Mouse (Mus musculus): ENCODE measurements around the gene Npnt. TPM values are rescaled to one million over a fixed set of nuclear protein-coding genes. Genes with fewer than 3 reads are reported as not detected.

The Npnt gene
- polyA plus RNA-seq, 1 experiment from 2014 or later = 3.0 TPM

GRCm38 (mm10) chr3:132944193-132944592 is 5.9 kb downstream of the Npnt start:
- H3K27ac ChIP-seq (ENCODE audit: low read length) = no peak overlapping the region
- no peaks in the 10 kb centered on the region for H3K9me3 ChIP-seq (replicated peaks; ENCODE audit: control insufficient read depth, low read length)
- no peaks in the 10 kb centered on the region for H3K36me3 ChIP-seq (ENCODE audit: control insufficient read depth, insufficient read depth)
- H3K4me2 ChIP-seq (ENCODE audit: low read depth, low read length) = no peak overlapping the region
- WGBS (ENCODE audit: insufficient replicate concordance) = 58% methylated on average over 7 of the region's 7 CpGs
- ATAC-seq (ENCODE audit: low read depth) = no peak
- H3K4me1 ChIP-seq (ENCODE audit: control insufficient read depth, low read depth, low read length) = peaks cover 2% of the 10 kb centered on the region
- H3K27me3 ChIP-seq (ENCODE audit: control insufficient read depth, insufficient read depth, low read depth, low read length) = peaks cover 17% of the 10 kb centered on the region
- H3K4me3 ChIP-seq (ENCODE audit: low read depth, low read length) = no peak overlapping the region
- no peak overlapping the region for H3K9ac ChIP-seq (ENCODE audit: low read depth, low read length)

- peaks cover 5% of the 10 kb centered on the region for H3K27me3 ChIP-seq (ENCODE audit: control insufficient read depth, insufficient read depth, low read depth, low read length)
- H3K36me3 ChIP-seq (ENCODE audit: control insufficient read depth, insufficient read depth) = no peaks in the 10 kb centered on the region
- no peak overlapping the region for H3K27ac ChIP-seq (ENCODE audit: low read length)
- no peaks in the 10 kb centered on the region for H3K9me3 ChIP-seq (replicated peaks; ENCODE audit: control insufficient read depth, low read length)
- no peak overlapping the region for H3K4me3 ChIP-seq (ENCODE audit: low read depth, low read length)
- no peaks in the 10 kb centered on the region for H3K4me1 ChIP-seq (ENCODE audit: control insufficient read depth, low read depth, low read length)
- no peak overlapping the region for H3K4me2 ChIP-seq (ENCODE audit: low read depth, low read length)
- ATAC-seq (ENCODE audit: low read depth) = no peak
- 67% methylated on average over 6 of the region's 6 CpGs for WGBS (ENCODE audit: insufficient replicate concordance)
- no peak overlapping the region for H3K9ac ChIP-seq (ENCODE audit: low read depth, low read length)
Measured at GRCm38 (mm10) chr3:132942778-132943177, 7.3 kb downstream of the Npnt start.

GRCm38 (mm10) chr3:132940181-132940990 is 9.7 kb downstream of the Npnt start:
- WGBS (ENCODE audit: insufficient replicate concordance) = 60% methylated on average over 10 of the region's 10 CpGs
- no peak overlapping the region for H3K4me2 ChIP-seq (ENCODE audit: low read depth, low read length)
- H3K4me3 ChIP-seq (ENCODE audit: low read depth, low read length) = no peak overlapping the region
- H3K9me3 ChIP-seq (replicated peaks; ENCODE audit: control insufficient read depth, low read length) = no peaks in the 10 kb centered on the region
- H3K27ac ChIP-seq (ENCODE audit: low read length) = no peak overlapping the region
- no peaks in the 10 kb centered on the region for H3K27me3 ChIP-seq (ENCODE audit: control insufficient read depth, insufficient read depth, low read depth, low read length)
- no peaks in the 10 kb centered on the region for H3K36me3 ChIP-seq (ENCODE audit: control insufficient read depth, insufficient read depth)
- no peak for ATAC-seq (ENCODE audit: low read depth)
- H3K9ac ChIP-seq (ENCODE audit: low read depth, low read length) = no peak overlapping the region
- no peaks in the 10 kb centered on the region for H3K4me1 ChIP-seq (ENCODE audit: control insufficient read depth, low read depth, low read length)

GRCm38 (mm10) chr3:132939006-132939405 is 11.1 kb downstream of the Npnt start:
- Histone ChIP-seq H3K9me3 (replicated peaks; ENCODE audit: control insufficient read depth, low read length) (no peaks in the 10 kb centered on the region), H3K27me3 (ENCODE audit: control insufficient read depth, insufficient read depth, low read depth, low read length) (no peaks in the 10 kb centered on the region), H3K4me2 (ENCODE audit: low read depth, low read length) (no peak overlapping the region), H3K9ac (ENCODE audit: low read depth, low read length) (no peak overlapping the region), H3K4me3 (ENCODE audit: low read depth, low read length) (no peak overlapping the region), H3K36me3 (ENCODE audit: control insufficient read depth, insufficient read depth) (no peaks in the 10 kb centered on the region), H3K4me1 (ENCODE audit: control insufficient read depth, low read depth, low read length) (no peaks in the 10 kb centered on the region), H3K27ac (ENCODE audit: low read length) (no peak overlapping the region)
- ATAC-seq (ENCODE audit: low read depth) = no peak
- WGBS (ENCODE audit: insufficient replicate concordance) = 75% methylated on average over 8 of the region's 8 CpGs

- ATAC-seq (ENCODE audit: low read depth) = no peak
- Histone ChIP-seq H3K4me1 (ENCODE audit: control insufficient read depth, low read depth, low read length) (no peaks in the 10 kb centered on the region), H3K4me3 (ENCODE audit: low read depth, low read length) (no peak overlapping the region), H3K36me3 (ENCODE audit: control insufficient read depth, insufficient read depth) (no peaks in the 10 kb centered on the region), H3K9ac (ENCODE audit: low read depth, low read length) (no peak overlapping the region), H3K4me2 (ENCODE audit: low read depth, low read length) (no peak overlapping the region), H3K27me3 (ENCODE audit: control insufficient read depth, insufficient read depth, low read depth, low read length) (no peaks in the 10 kb centered on the region), H3K27ac (ENCODE audit: low read length) (no peak overlapping the region), H3K9me3 (replicated peaks; ENCODE audit: control insufficient read depth, low read length) (no peaks in the 10 kb centered on the region)
- 57% methylated on average over 2 of the region's 2 CpGs for WGBS (ENCODE audit: insufficient replicate concordance)
Measured at GRCm38 (mm10) chr3:132934649-132935048, 15.4 kb downstream of the Npnt start.

- Histone ChIP-seq H3K4me3 (ENCODE audit: low read depth, low read length) (no peak overlapping the region), H3K4me1 (ENCODE audit: control insufficient read depth, low read depth, low read length) (no peaks in the 10 kb centered on the region), H3K9ac (ENCODE audit: low read depth, low read length) (no peak overlapping the region), H3K27ac (ENCODE audit: low read length) (no peak overlapping the region), H3K27me3 (ENCODE audit: control insufficient read depth, insufficient read depth, low read depth, low read length) (no peaks in the 10 kb centered on the region), H3K9me3 (replicated peaks; ENCODE audit: control insufficient read depth, low read length) (no peaks in the 10 kb centered on the region), H3K36me3 (ENCODE audit: control insufficient read depth, insufficient read depth) (no peaks in the 10 kb centered on the region), H3K4me2 (ENCODE audit: low read depth, low read length) (no peak overlapping the region)
- 72% methylated on average over 4 of the region's 4 CpGs for WGBS (ENCODE audit: insufficient replicate concordance)
- no peak for ATAC-seq (ENCODE audit: low read depth)
Measured at GRCm38 (mm10) chr3:132931526-132931925, 18.6 kb downstream of the Npnt start.

GRCm38 (mm10) chr3:132929866-132930265 is 20.2 kb downstream of the Npnt start:
- Histone ChIP-seq H3K4me1 (ENCODE audit: control insufficient read depth, low read depth, low read length) (no peaks in the 10 kb centered on the region), H3K4me3 (ENCODE audit: low read depth, low read length) (no peak overlapping the region), H3K27me3 (ENCODE audit: control insufficient read depth, insufficient read depth, low read depth, low read length) (no peaks in the 10 kb centered on the region), H3K36me3 (ENCODE audit: control insufficient read depth, insufficient read depth) (no peaks in the 10 kb centered on the region), H3K9me3 (replicated peaks; ENCODE audit: control insufficient read depth, low read length) (no peaks in the 10 kb centered on the region), H3K27ac (ENCODE audit: low read length) (no peak overlapping the region), H3K9ac (ENCODE audit: low read depth, low read length) (no peak overlapping the region), H3K4me2 (ENCODE audit: low read depth, low read length) (no peak overlapping the region)
- no peak for ATAC-seq (ENCODE audit: low read depth)
- 33% methylated on average over 6 of the region's 6 CpGs for WGBS (ENCODE audit: insufficient replicate concordance)

- no peaks in the 10 kb centered on the region for H3K9me3 ChIP-seq (replicated peaks; ENCODE audit: control insufficient read depth, low read length)
- no peak overlapping the region for H3K9ac ChIP-seq (ENCODE audit: low read depth, low read length)
- WGBS (ENCODE audit: insufficient replicate concordance) = 71% methylated on average over 9 of the region's 9 CpGs
- no peaks in the 10 kb centered on the region for H3K4me1 ChIP-seq (ENCODE audit: control insufficient read depth, low read depth, low read length)
- ATAC-seq (ENCODE audit: low read depth) = no peak
- no peak overlapping the region for H3K4me2 ChIP-seq (ENCODE audit: low read depth, low read length)
- no peaks in the 10 kb centered on the region for H3K27me3 ChIP-seq (ENCODE audit: control insufficient read depth, insufficient read depth, low read depth, low read length)
- H3K4me3 ChIP-seq (ENCODE audit: low read depth, low read length) = no peak overlapping the region
- no peaks in the 10 kb centered on the region for H3K36me3 ChIP-seq (ENCODE audit: control insufficient read depth, insufficient read depth)
- no peak overlapping the region for H3K27ac ChIP-seq (ENCODE audit: low read length)
Measured at GRCm38 (mm10) chr3:132928186-132928585, 21.9 kb downstream of the Npnt start.

GRCm38 (mm10) chr3:132919798-132920197 is 30.3 kb downstream of the Npnt start:
- Histone ChIP-seq H3K4me2 (ENCODE audit: low read depth, low read length) (no peak overlapping the region), H3K9me3 (replicated peaks; ENCODE audit: control insufficient read depth, low read length) (no peaks in the 10 kb centered on the region), H3K36me3 (ENCODE audit: control insufficient read depth, insufficient read depth) (no peaks in the 10 kb centered on the region), H3K4me3 (ENCODE audit: low read depth, low read length) (no peak overlapping the region), H3K27ac (ENCODE audit: low read length) (no peak overlapping the region), H3K27me3 (ENCODE audit: control insufficient read depth, insufficient read depth, low read depth, low read length) (no peaks in the 10 kb centered on the region), H3K9ac (ENCODE audit: low read depth, low read length) (no peak overlapping the region), H3K4me1 (ENCODE audit: control insufficient read depth, low read depth, low read length) (no peaks in the 10 kb centered on the region)
- no peak for ATAC-seq (ENCODE audit: low read depth)
- 73% methylated on average over 3 of the region's 3 CpGs for WGBS (ENCODE audit: insufficient replicate concordance)
